Mouse (Mus musculus): ENCODE data around the gene Tmod3. TPM values are rescaled to one million over a fixed set of nuclear protein-coding genes. Genes with fewer than 3 reads are reported as not detected.
A peak's percentile ranks its signal among the peaks of the same experiment; 100 is the strongest.

Gene Tmod3
- total and polyA plus RNA-seq, 3 experiments = 29.9 to 46.4 TPM; not detected in 1

DNA sequence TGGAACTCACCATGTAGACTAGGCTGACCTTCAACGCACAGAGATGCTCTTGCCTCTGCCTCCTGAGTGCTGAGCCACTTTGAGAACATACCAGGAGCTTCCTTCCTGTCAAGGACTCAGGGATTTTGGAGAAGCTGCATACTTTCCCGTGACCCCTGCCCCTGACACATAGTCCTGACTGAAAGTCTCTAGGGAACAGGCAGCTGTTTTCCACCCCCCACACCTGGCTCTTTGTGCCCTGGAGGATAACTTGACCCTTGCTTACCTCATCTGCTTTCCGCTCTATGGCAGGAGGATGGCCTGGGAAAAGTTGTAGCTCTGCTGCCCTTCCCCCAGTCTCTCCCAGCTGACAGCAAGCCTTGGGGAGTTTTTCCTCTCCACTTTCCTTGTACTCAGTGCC is 41.7 kb downstream of the Tmod3 start:
- TF ChIP-seq ZMIZ1 (IDR thresholded peaks at IDR 0.05; ENCODE audit: low read depth, low read length) (no peak), SMC3 (IDR thresholded peaks at IDR 0.05; ENCODE audit: low read depth, low read length) (no peak), POLR2A (IDR thresholded peaks at IDR 0.05; ENCODE audit: control insufficient read depth in 1 of 2, insufficient read depth in 1 of 2, low read depth in 1 of 2, low read length in 2 of 2, poor library complexity in 1 of 2) (no peak), ELF1 (IDR thresholded peaks at IDR 0.05; ENCODE audit: low read depth, low read length) (no peak), MXI1 (IDR thresholded peaks at IDR 0.05; ENCODE audit: low read depth, low read length) (no peak), MYC (IDR thresholded peaks at IDR 0.05; ENCODE audit: low read depth, low read length) (no peak), CHD1 (IDR thresholded peaks at IDR 0.05; ENCODE audit: low read depth, low read length) (no peak), USF2 (IDR thresholded peaks at IDR 0.05; ENCODE audit: borderline replicate concordance in 1 of 2, insufficient read depth in 1 of 2, low read depth in 1 of 2, low read length in 2 of 2) (no peak), TAL1 (IDR thresholded peaks at IDR 0.05; ENCODE audit: low read length) (no peak), CHD2 (IDR thresholded peaks at IDR 0.05; ENCODE audit: low read length) (no peak), HCFC1 (IDR thresholded peaks at IDR 0.05; ENCODE audit: low read depth, low read length) (no peak)
- no peak for DNase-seq (ENCODE audit: low read depth, low spot score)
- no peaks in the 10 kb centered on the region for H3K9me3 ChIP-seq (replicated peaks; ENCODE audit: insufficient read depth, low read length)
- no peak overlapping the region for H3K9ac ChIP-seq (ENCODE audit: control insufficient read depth, low read depth, low read length, poor library complexity, severe bottlenecking)
- no peaks in the 10 kb centered on the region for H3K79me2 ChIP-seq (ENCODE audit: control insufficient read depth, insufficient read depth, low read length, poor library complexity)
- peaks cover 0 to 6% of the 10 kb centered on the region in 2 experiments; a peak in 2 of 4 replicates for H3K36me3 ChIP-seq (ENCODE audit: control insufficient read depth in 1 of 2, insufficient read depth in 2 of 2, low read length in 2 of 2)
- H3K4me3 ChIP-seq (ENCODE audit: control insufficient read depth in 1 of 2, insufficient read depth in 1 of 2, low read depth in 2 of 2, low read length in 2 of 2) = no peak overlapping the region
- no peak overlapping the region for H3K27ac ChIP-seq (ENCODE audit: control insufficient read depth, low read depth, low read length)
- no peaks in the 10 kb centered on the region for H3K4me1 ChIP-seq (ENCODE audit: control insufficient read depth in 1 of 2, insufficient read depth in 2 of 2, low read length in 2 of 2)
- no peaks in the 10 kb centered on the region for H3K27me3 ChIP-seq (ENCODE audit: control insufficient read depth in 1 of 2, insufficient read depth in 2 of 2, low read length in 2 of 2)

DNA sequence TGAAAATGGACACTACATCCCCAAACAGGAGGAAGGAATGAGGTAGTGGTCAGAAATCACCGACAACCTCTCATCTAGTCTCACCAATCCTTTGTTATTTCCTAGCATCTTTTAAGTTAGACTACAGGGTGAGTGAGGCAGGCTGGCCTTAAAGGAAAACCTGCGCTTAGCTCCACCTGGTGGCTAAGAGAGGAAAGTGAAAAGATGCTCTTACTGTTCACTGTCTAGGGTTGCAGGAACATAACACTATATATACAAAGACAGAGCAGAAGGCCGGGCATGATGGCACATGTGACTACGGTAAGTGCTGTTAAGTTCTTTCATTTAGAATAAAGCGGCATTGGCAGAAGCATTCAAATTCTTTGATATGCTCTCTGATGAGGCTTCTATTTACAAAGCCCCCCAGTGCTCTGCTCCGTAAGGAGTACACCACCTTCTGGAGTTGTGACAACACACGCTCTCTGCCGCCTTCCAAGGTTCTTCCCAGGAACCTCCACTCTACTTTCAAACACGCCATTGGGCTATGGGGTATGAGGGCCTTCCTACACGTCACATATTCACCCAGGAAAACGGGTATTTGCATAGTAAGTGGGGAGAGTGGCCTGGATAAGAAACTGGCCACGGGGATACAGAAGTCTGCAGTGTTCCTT is 43.9 kb downstream of the Tmod3 start:
- Histone ChIP-seq H3K9me3 (replicated peaks; ENCODE audit: insufficient read depth, low read length) (no peaks in the 10 kb centered on the region), H3K79me2 (ENCODE audit: control insufficient read depth, insufficient read depth, low read length, poor library complexity) (no peaks in the 10 kb centered on the region), H3K27me3 (ENCODE audit: control insufficient read depth in 1 of 2, insufficient read depth in 2 of 2, low read length in 2 of 2) (no peaks in the 10 kb centered on the region), H3K4me3 (ENCODE audit: control insufficient read depth in 1 of 2, insufficient read depth in 1 of 2, low read depth in 2 of 2, low read length in 2 of 2) (no peak overlapping the region), H3K36me3 (ENCODE audit: control insufficient read depth in 1 of 2, insufficient read depth in 2 of 2, low read length in 2 of 2) (peaks cover 2 to 6% of the 10 kb centered on the region in 2 experiments; a peak in 3 of 4 replicates), H3K27ac (ENCODE audit: control insufficient read depth, low read depth, low read length) (no peak overlapping the region), H3K4me1 (ENCODE audit: control insufficient read depth in 1 of 2, insufficient read depth in 2 of 2, low read length in 2 of 2) (no peaks in the 10 kb centered on the region), H3K9ac (ENCODE audit: control insufficient read depth, low read depth, low read length, poor library complexity, severe bottlenecking) (no peak overlapping the region)
- no peak for TF ChIP-seq MXI1 (IDR thresholded peaks at IDR 0.05; ENCODE audit: low read depth, low read length)
- no peak for TF ChIP-seq USF2 (IDR thresholded peaks at IDR 0.05; ENCODE audit: borderline replicate concordance in 1 of 2, insufficient read depth in 1 of 2, low read depth in 1 of 2, low read length in 2 of 2)
- TF ChIP-seq RAD21 (IDR thresholded peaks at IDR 0.05; ENCODE audit: low read depth, low read length) = peak; percentile 49
- TF ChIP-seq CTCF (IDR thresholded peaks at IDR 0.05 in 2 of 3, conservative IDR thresholded peaks at IDR 0.05 in 1 of 3; ENCODE audit: control insufficient read depth in 1 of 3, insufficient read depth in 1 of 3, low read depth in 2 of 3, low read length in 3 of 3, poor library complexity in 1 of 3, severe bottlenecking in 1 of 3) = peak; percentile 66 to 82 (median 81)
- no peak for TF ChIP-seq GABPA (IDR thresholded peaks at IDR 0.05; ENCODE audit: low read depth, low read length)
- no peak for TF ChIP-seq MAX (IDR thresholded peaks at IDR 0.05; ENCODE audit: low read length)
- no peak for TF ChIP-seq UBTF (IDR thresholded peaks at IDR 0.05; ENCODE audit: borderline replicate concordance, insufficient read depth, low read depth, low read length)
- TF ChIP-seq KAT2A (conservative IDR thresholded peaks at IDR 0.05; ENCODE audit: low read depth, low read length) = no peak
- TF ChIP-seq HCFC1 (IDR thresholded peaks at IDR 0.05; ENCODE audit: low read depth, low read length) = no peak
- peak; percentile 85 for TF ChIP-seq SMC3 (IDR thresholded peaks at IDR 0.05; ENCODE audit: low read depth, low read length)
- TF ChIP-seq RCOR1 (IDR thresholded peaks at IDR 0.05; ENCODE audit: low read depth, low read length) = no peak
- peak; percentile 29; the same call in 1 of the 2 replicates for TF ChIP-seq ZC3H11A (IDR thresholded peaks at IDR 0.05; ENCODE audit: low read depth, low read length)
- no peak for TF ChIP-seq E2F4 (IDR thresholded peaks at IDR 0.05; ENCODE audit: borderline replicate concordance, low read depth, low read length)
- no peak for TF ChIP-seq TCF12 (IDR thresholded peaks at IDR 0.05; ENCODE audit: low read depth, low read length)
- peak; percentile 78 for DNase-seq (ENCODE audit: low read depth, low spot score)

Measured in MEL (cell line).